Mouse (Mus musculus) embryo, embryonic 11.5 days (tissue): Measurements from ENCODE around the gene Schip1.

ENCODE experiments used
- DNase-seq: peaks from one replicate; pipeline ENCODE4 v3.0.0-alpha.2; 2012; ENCODE audit warnings: low read depth, low spot score

Gene Schip1

DNA sequence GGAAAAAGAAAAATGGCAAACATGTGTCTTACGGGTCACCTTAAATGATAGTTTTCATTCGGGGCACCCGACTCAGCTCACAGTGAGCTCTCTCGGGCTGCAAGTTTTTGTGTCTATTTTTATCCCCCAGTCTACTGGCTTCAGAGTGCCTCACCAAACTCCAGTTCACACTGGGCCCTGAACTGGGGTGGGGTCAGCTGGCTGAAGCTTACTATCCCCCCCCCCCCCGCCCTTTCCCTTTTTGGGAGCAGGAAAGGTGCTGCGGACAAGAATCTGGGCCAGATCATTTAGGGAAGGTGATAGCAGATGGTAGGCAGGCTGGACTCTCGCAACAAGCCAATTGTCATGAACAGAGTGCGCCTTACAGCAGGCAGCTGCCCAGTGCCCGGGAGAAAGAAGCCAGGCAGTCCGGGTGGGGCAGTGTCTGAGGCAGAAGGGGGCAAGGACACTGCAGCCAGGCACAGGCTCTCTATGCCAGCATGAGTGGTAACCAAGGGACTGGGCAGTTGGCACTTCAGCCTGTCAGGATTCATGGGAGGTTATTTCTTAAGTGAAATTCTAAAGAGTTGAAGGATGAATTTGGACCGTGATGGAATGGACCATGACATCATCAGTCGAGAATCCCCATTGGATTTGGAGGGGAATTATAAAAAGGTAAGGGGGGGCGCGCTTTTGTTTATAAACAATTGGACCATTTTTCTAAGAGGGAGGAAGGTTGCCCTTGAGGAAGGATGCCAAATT is 519.3 kb downstream of the Schip1 start:
- no peak for DNase-seq

GRCm38 (mm10) chr3:68585213-68585612 is 520.6 kb downstream of the Schip1 start:
- DNase-seq, result no peak

DNA sequence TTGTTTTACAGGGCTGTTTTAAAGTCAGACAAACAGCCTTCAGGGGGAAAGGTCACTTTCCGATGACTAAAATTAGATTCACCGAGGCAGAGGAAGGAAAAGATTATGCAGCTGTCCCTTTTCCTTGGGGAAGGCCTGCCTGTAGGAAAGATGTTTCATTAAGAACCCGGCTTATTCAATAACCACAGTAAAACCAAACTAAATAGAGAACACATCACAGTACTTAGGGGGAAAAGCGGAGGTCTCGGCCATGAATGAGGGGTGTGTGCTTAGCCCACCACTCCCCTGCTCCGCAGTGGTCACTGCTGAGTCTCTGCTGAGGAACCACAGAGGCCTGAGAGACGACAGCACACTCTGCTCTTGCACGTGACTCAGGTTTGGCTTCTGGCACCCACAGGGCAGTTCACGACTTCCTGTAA is 522.1 kb downstream of the Schip1 start:
- DNase-seq, result no peak

DNA sequence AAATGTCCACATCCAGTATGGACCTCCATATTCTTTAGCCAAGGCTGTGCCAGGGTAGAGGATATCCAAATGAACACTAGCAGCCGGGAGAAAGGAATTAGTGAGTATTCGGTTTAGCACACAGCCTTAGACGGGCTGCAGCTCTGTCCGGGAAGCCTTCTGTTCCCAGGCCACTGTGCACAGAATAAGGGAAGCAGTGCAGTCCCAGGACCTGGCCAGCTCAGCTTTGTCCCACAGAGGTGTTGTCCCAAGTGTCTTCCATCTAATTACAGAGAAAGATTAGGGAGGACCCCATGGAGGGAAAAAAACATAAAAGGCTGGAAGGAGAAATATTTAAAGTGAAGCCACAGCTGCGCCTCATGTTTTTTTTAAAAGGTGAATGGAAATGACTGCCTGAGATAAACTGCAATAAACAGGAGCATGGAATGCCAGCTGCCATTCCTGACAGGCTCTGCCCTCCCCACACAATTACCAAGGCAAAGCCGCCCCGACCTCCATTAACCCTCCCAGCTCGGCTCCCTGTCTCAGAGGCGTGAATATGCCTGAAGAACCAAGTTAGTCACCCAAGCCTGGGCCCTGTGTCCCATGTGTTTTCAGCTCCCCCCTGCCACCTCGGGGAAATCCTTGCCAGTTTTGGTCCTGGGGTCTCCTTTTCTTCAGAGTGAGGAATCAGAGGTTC is 523.1 kb downstream of the Schip1 start:
- no peak for DNase-seq

GRCm38 (mm10) chr3:68589220-68589840 is 524.7 kb downstream of the Schip1 start:
- DNase-seq, result no peak

- no peak for DNase-seq
Observed at GRCm38 (mm10) chr3:68590436-68590835, 525.8 kb downstream of the Schip1 start.

DNA sequence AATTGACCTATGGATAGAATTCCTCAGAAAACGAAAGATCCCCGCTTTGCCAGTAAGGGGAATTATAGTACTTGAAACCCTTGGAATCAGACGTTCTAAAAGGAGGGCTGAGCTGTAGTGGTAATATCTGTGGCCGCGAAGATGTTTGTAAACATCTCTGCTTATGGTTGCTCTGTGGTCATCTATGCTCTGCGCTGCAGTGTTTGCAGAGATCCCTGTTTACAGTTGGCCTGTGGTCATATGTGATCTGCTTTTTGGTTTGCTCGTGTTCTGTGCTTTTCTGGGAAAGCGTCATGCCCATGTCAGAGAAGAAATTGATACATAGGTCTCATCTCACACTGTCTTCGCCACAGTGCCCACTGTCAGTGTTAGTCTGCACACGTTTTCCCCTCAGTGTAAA is 528.0 kb downstream of the Schip1 start:
- DNase-seq, result no peak

DNA sequence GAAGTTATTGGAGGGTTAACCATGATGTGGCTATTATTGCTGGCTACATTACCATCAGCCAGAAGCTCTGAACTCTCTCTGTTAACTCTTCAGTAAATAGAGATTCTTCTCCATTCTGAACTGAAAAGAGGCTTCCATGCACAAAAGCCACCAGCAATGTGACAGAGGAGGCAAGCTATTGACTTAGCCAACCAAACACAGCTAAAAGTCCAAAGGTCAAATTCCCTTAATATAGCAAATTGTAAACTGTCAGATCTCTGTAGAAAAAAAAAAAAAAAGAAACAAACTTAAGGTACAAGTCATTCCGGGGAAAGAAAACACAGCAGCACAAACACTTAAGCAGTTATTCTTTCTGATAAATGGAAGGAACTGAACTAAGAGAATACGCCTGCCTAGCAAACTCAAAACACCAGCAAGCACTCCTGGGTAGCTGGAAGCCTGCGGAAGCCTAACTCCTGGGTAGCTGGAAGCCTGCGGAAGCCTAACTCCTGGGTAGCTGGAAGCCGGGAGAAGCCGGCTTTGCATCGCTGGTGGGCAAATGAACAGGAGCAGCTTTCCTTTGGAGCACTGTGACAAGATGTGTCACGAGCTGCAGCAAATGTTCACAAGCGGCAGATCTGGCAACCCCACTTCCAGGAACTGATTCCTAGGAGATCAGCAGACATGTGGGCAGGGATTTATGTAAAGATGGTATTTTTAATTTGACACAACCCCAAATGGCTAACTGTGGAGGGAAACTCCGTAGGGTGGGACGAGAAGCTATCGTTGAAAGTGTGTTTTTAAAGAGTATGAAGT is 528.7 kb downstream of the Schip1 start:
- DNase-seq, result no peak

DNA sequence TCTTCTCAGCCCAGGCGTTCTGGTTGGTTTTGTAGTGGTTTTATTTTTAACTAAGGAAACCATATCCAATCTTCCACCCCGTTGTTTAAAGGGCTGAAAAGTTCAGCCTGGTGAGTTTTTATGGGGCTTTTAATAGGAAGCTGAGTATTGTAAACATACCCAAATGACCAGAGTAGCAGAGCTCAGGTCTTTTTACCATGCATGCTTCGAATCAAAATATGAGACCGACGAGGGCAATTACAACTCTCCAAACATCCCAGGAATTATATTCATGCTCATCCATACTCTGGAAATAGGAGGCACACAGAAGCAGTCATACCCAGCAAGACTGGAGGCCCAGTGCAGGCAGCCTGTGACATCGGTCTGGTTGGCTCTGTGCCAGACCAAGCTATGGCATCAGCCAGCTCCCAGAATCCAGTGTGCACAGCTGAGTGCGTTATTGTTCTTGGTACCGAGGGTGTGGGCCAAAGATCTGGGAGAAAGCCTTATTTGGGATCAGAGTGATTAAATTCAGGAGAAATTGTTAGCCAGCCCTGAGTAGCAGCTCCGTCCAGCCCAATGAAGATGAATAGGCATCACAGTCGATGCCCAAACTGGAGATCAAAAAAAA is 530.8 kb downstream of the Schip1 start:
- DNase-seq, result no peak

- no peak for DNase-seq
Observed at GRCm38 (mm10) chr3:68596938-68597337, 532.3 kb downstream of the Schip1 start.

GRCm38 (mm10) chr3:68602891-68603290 is 538.3 kb downstream of the Schip1 start:
- no peak for DNase-seq

GRCm38 (mm10) chr3:68604467-68604866 is 539.9 kb downstream of the Schip1 start:
- no peak for DNase-seq

GRCm38 (mm10) chr3:68604962-68605361 is 540.4 kb downstream of the Schip1 start:
- no peak for DNase-seq

- no peak for DNase-seq
Observed at GRCm38 (mm10) chr3:68605942-68606603, 541.5 kb downstream of the Schip1 start.

DNA sequence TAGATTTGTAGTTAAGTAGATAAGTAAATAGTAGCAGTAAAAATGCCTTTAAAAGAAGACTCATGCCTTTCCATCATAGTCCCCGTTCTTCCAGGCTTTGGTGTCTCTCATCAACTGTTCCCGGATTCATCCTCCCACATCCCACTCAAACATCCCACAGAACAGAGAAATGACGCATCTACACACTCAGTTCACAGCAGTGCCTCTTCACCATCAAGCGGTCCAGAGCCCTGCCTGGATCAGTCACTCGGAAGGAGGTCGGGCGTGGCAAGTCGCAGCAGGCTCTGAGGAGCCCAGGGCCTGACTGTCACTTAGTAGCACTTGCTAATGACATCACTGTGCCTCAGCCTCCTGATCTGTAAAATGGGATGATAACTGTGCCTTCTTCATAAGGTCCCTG is 542.1 kb downstream of the Schip1 start:
- DNase-seq, result no peak

DNA sequence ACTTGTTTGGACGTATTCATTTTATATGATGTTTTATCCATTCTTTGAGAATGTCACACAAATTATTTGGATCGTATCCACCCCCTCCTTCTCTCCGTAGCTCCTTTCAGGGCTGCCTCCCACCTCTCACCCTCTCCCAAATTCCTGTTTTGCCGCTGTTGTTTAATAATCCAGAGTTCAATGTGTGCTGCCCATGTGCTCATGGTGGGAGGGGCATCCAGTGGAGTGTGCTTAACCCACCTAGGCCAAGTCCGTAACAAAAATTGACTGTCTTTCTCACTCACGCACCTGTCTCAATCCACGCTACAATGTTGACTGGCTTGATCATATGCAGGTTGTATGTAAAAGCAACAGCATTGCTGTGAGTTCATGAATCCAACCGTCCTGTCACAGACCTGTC is 542.7 kb downstream of the Schip1 start:
- no peak for DNase-seq

DNA sequence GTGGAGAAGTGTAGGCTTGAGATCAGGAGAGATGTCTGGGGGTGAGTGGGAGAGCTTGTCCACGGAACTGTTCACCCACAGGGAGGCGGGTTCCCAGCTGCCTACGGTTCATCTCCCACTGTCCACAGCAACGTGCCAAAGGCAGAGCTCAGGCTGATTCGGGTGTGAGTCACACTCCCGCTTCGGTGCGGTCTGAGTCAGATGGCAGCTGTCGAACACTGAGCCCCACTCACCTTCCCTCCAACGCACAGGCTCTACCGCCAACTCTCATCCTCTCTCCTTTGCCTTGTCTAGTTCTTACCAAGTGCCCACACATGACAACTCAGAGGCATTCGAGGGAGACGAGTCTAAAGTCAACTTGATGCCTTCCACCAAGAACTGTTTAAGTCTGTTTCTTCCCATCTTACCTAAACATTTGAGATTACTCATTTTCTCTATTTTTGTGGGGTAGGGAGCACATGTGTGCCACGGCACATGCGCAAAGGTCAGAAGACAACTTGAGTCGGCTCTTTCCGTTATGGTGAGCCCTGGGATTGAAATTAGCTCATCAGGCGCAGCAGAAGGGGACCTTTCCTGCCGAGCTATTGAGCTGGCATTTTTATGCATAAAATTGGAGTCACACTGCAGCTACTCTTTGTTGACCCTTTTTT is 544.4 kb downstream of the Schip1 start:
- no peak for DNase-seq

DNA sequence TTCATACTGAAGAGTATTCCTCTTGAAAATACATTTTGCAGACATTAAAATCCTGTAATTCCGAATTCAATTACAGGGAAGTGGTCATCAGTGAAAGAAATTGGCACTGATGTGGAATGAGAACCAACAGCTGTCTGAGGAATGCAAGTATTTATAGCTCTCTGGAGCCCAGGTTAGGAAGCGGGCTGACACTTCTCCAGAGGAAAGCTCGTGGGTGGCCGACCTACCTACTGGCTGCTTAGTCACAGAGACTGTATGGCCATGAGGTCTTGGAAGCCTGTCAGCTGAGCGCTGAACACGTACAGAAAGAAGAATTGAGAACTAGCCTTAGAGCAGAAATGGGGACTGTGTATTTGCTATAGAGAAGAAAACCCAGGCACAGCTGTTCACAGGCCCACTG is 545.4 kb downstream of the Schip1 start:
- DNase-seq, result no peak

- no peak for DNase-seq
Observed at GRCm38 (mm10) chr3:68610598-68611261, 546.1 kb downstream of the Schip1 start.
